Mouse (Mus musculus): ENCODE measurements around the gene Psma6.

GRCm38 (mm10) chr12:55456136-55456535, 72.1 kb downstream of the Psma6 start:
- TF ChIP-seq POLR2A (IDR thresholded peaks at IDR 0.05; ENCODE audit: control insufficient read depth, low read depth, low read length) (no peak), CTCF (IDR thresholded peaks at IDR 0.05; ENCODE audit: control insufficient read depth, insufficient read depth, insufficient replicate concordance, low read depth, low read length) (no peak)

Data from testis, adult 2 months (tissue).